ENCODE assay signal across 8 mouse cellular contexts in the genomic region with DNA sequence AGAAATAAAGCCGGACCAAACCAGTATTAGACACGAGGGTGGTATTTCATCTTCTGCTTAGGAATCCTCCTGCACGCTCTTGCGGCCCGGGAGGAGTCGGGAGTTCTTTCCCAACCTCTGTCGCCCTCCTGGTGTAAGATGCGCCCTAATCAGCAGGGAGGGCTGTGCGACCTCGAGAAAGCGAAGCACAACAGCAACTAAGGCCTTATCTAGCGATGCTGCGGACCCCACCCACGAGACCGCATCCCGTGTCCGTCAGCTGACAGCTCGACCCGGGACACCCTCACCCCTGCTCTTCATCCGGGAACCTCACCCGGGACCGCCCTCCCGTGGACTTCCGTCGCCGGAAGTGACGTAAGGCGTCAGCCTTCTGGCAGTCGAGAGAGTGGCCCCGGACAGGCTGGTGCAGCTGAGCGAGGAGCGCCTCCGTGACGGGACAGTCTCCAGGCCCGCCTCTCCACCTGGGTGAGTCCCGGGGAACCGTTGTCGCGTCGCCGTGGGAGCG. TPM values are rescaled to one million over a fixed set of nuclear protein-coding genes. Genes with fewer than 3 reads are reported as not detected.
DNase-seq lines count a peak whose midpoint lies in the region; ATAC-seq and TF ChIP-seq lines count a peak whose summit lies in the region.

TSS of gene Zfp655 (plus strand) at position 349 of the 505 bp plus-strand sequence.

- no peak for TF ChIP-seq CTCF in bone marrow macrophage, adult 2 months (IDR thresholded peaks at IDR 0.05; ENCODE audit: low read depth, low read length)
- TF ChIP-seq CTCF in embryonic fibroblast, embryonic 13.5 days (IDR thresholded peaks at IDR 0.05; ENCODE audit: borderline replicate concordance, insufficient read depth, low read length), result no peak

- under 1% methylated on average over 42 of the region's 42 CpGs for WGBS in heart, embryonic 10.5 days
- WGBS in kidney, embryonic 15.5 days, result under 1% methylated on average over 42 of the region's 42 CpGs

- peak within 1 kb of the TSS; percentile 92 for H3K27ac ChIP-seq in bone marrow macrophage, adult 2 months (ENCODE audit: insufficient read depth, low read depth, low read length)
- H3K27ac ChIP-seq in embryonic fibroblast, embryonic 13.5 days (ENCODE audit: insufficient read depth, low read length), result peak within 1 kb of the TSS; percentile 74
- peak within 1 kb of the TSS; percentile 96 for H3K27ac ChIP-seq in heart, embryonic 10.5 days
- H3K27ac ChIP-seq in kidney, embryonic 15.5 days, result peak within 1 kb of the TSS; percentile 86

- ATAC-seq in kidney, embryonic 15.5 days (replicated peaks; ENCODE audit: low FRiP score), result peak; percentile 99
- peak; percentile 96 for ATAC-seq in monocyte, adult 5-6 weeks (replicated peaks; ENCODE audit: insufficient number of reproducible peaks, low FRiP score, low TSS enrichment, poor library complexity, severe bottlenecking)

- no peaks in the 10 kb centered on the region for H3K9me3 ChIP-seq in heart, embryonic 10.5 days
- no peaks in the 10 kb centered on the region for H3K9me3 ChIP-seq in kidney, embryonic 15.5 days (replicated peaks)

- H3K36me3 ChIP-seq in heart, embryonic 10.5 days, result peaks cover 33% of the 10 kb centered on the region
- peaks cover 32% of the 10 kb centered on the region for H3K36me3 ChIP-seq in kidney, embryonic 15.5 days

- H3K4me2 ChIP-seq in kidney, embryonic 15.5 days, result peak within 1 kb of the TSS; percentile 75

- no peaks in the 10 kb centered on the region for H3K27me3 ChIP-seq in heart, embryonic 10.5 days (ENCODE audit: insufficient read depth, poor library complexity, severe bottlenecking)
- no peaks in the 10 kb centered on the region for H3K27me3 ChIP-seq in kidney, embryonic 15.5 days

- TF ChIP-seq POLR2A in bone marrow macrophage, adult 2 months (IDR thresholded peaks at IDR 0.05; ENCODE audit: borderline replicate concordance, low read depth, low read length), result no peak
- peak; percentile 96 for TF ChIP-seq POLR2A in embryonic fibroblast, embryonic 13.5 days (IDR thresholded peaks at IDR 0.05; ENCODE audit: low read depth, low read length)

- H3K4me3 ChIP-seq in bone marrow macrophage, adult 2 months (ENCODE audit: insufficient read depth, low read length), result peak within 1 kb of the TSS; percentile 68
- H3K4me3 ChIP-seq in embryonic fibroblast, embryonic 13.5 days (ENCODE audit: insufficient read depth, low read length), result peak within 1 kb of the TSS; percentile 89
- peak within 1 kb of the TSS; percentile 100 for H3K4me3 ChIP-seq in heart, embryonic 10.5 days
- H3K4me3 ChIP-seq in kidney, embryonic 15.5 days (replicated peaks), result peak within 1 kb of the TSS; percentile 92

- H3K9ac ChIP-seq in kidney, embryonic 15.5 days, result peak within 1 kb of the TSS; percentile 96

- peaks cover 8% of the 10 kb centered on the region; the same call in 1 of the 2 replicates for H3K4me1 ChIP-seq in bone marrow macrophage, adult 2 months (ENCODE audit: control insufficient read depth, insufficient read depth, low read length)
- H3K4me1 ChIP-seq in embryonic fibroblast, embryonic 13.5 days (ENCODE audit: control insufficient read depth, insufficient read depth, low read length), result no peaks in the 10 kb centered on the region
- H3K4me1 ChIP-seq in heart, embryonic 10.5 days, result peaks cover 18% of the 10 kb centered on the region; the same call in 1 of the 2 replicates
- H3K4me1 ChIP-seq in kidney, embryonic 15.5 days, result peaks cover 15% of the 10 kb centered on the region

- DNase-seq in A20 (ENCODE audit: low read depth, low spot score) (peak; percentile 97), liver (peak; percentile 97)
- peak; percentile 99 for DNase-seq in heart, embryonic 10.5 days (ENCODE audit: low spot score)
- peak; percentile 94 to 96 for DNase-seq in spleen, postnatal 4 days (ENCODE audit: low spot score in 2 of 2)

RNA-seq across cellular contexts. Expression of gene Zfp655, which starts in this region (rescaled TPM):
- polyA plus RNA-seq in bone marrow macrophage, adult 2 months (2012; ENCODE audit: insufficient read depth, insufficient read length, missing spikeins), result 26.7 and 27.5 TPM in 2 replicates
- polyA plus RNA-seq in embryonic fibroblast, embryonic 13.5 days (2011; ENCODE audit: insufficient read length, low read depth, missing spikeins), result 28.8 and 34.4 TPM in 2 replicates
- 32.5 and 38.0 TPM in 2 replicates for polyA plus RNA-seq in heart, embryonic 10.5 days (2016; fragmentation: Nextera tagmentation; extraction: Ambion mirVana)
- 31.3 and 34.5 TPM in 2 replicates for polyA plus RNA-seq in kidney, embryonic 15.5 days (2015; fragmentation: Nextera tagmentation; extraction: Ambion mirVana)
- total RNA-seq in monocyte, adult 5-6 weeks (2017), result 54.6 to 56.2 TPM (median 55.3 TPM) in 3 replicates

Comparison
In these comparisons a context has a peak if more than half of its experiments do, and no peak if none do; other contexts are left out.
1. Peak in every context shown above with its lines: DNase-seq, ATAC-seq, H3K4me3 ChIP-seq and H3K27ac ChIP-seq.